Mouse (Mus musculus): ENCODE results near the gene Asic1.
A peak's percentile ranks its signal among the peaks of the same experiment; 100 is the strongest.
"Not testable (repeated sequence)": the region's sequence is repeated elsewhere in the genome, so short reads cannot be mapped to it uniquely, and the experiment has no call there.

Asic1 gene

GRCm38 (mm10) chr15:99719865-99720264, 49.7 kb downstream of the Asic1 start:
- no peak for DNase-seq (ENCODE audit: low read depth)

GRCm38 (mm10) chr15:99721921-99722743, 52.0 kb downstream of the Asic1 start:
- DNase-seq (ENCODE audit: low read depth), result no peak

GRCm38 (mm10) chr15:99723120-99723514, 52.9 kb downstream of the Asic1 start:
- DNase-seq (ENCODE audit: low read depth), result no peak

- no peak for DNase-seq (ENCODE audit: low read depth)
These were observed 53.5 kb downstream of the Asic1 start for GRCm38 (mm10) chr15:99723515-99724291.

- DNase-seq (ENCODE audit: low read depth), result peak; percentile 72
These were observed 54.3 kb downstream of the Asic1 start for GRCm38 (mm10) chr15:99724292-99725021.

GRCm38 (mm10) chr15:99725341-99726155, 55.4 kb downstream of the Asic1 start, which contains the start of gene Cox14:
Gene Cox14, plus strand, starts transcription at chr15:99725618.
- peak; percentile 98 for DNase-seq (ENCODE audit: low read depth)

GRCm38 (mm10) chr15:99726549-99726948, 56.4 kb downstream of the Asic1 start:
- peak; percentile 28 for DNase-seq (ENCODE audit: low read depth)

GRCm38 (mm10) chr15:99727039-99727438, 56.9 kb downstream of the Asic1 start:
- DNase-seq (ENCODE audit: low read depth), result not testable (repeated sequence)

- DNase-seq (ENCODE audit: low read depth), result no peak
These were observed 57.4 kb downstream of the Asic1 start for GRCm38 (mm10) chr15:99727525-99727924.

- no peak for DNase-seq (ENCODE audit: low read depth)
These were observed 58.0 kb downstream of the Asic1 start for GRCm38 (mm10) chr15:99728211-99728610.

GRCm38 (mm10) chr15:99729056-99729783, 59.1 kb downstream of the Asic1 start:
- DNase-seq (ENCODE audit: low read depth), result peak; percentile 56

GRCm38 (mm10) chr15:99731167-99731566, 61.0 kb downstream of the Asic1 start:
- DNase-seq (ENCODE audit: low read depth), result no peak

- DNase-seq (ENCODE audit: low read depth), result no peak
These were observed 61.5 kb downstream of the Asic1 start for GRCm38 (mm10) chr15:99731678-99732077.

GRCm38 (mm10) chr15:99733186-99733585, 63.0 kb downstream of the Asic1 start:
- no peak for DNase-seq (ENCODE audit: low read depth)

- DNase-seq (ENCODE audit: low read depth), result no peak
These were observed 65.5 kb downstream of the Asic1 start for GRCm38 (mm10) chr15:99735631-99736030.

- DNase-seq (ENCODE audit: low read depth), result no peak
These were observed 66.5 kb downstream of the Asic1 start for GRCm38 (mm10) chr15:99736675-99737074.

- DNase-seq (ENCODE audit: low read depth), result no peak
These were observed 70.1 kb downstream of the Asic1 start for GRCm38 (mm10) chr15:99740229-99740628.

Data from naive thymus-derived CD4-positive, alpha-beta T cell, adult 2 months (primary cell).